Mouse (Mus musculus): ENCODE data around the gene Eapp.

GRCm38 (mm10) chr12:54697791-54698250, 2.1 kb upstream of the Eapp start:
- no peak for TF ChIP-seq CTCF (conservative IDR thresholded peaks at IDR 0.05; ENCODE audit: insufficient read depth, insufficient read length, low read depth, low read length)
- no peak for TF ChIP-seq POLR2A (IDR thresholded peaks at IDR 0.05; ENCODE audit: low read depth, low read length)
